15 mouse cellular contexts compared by ENCODE assay signal in the genomic region with DNA sequence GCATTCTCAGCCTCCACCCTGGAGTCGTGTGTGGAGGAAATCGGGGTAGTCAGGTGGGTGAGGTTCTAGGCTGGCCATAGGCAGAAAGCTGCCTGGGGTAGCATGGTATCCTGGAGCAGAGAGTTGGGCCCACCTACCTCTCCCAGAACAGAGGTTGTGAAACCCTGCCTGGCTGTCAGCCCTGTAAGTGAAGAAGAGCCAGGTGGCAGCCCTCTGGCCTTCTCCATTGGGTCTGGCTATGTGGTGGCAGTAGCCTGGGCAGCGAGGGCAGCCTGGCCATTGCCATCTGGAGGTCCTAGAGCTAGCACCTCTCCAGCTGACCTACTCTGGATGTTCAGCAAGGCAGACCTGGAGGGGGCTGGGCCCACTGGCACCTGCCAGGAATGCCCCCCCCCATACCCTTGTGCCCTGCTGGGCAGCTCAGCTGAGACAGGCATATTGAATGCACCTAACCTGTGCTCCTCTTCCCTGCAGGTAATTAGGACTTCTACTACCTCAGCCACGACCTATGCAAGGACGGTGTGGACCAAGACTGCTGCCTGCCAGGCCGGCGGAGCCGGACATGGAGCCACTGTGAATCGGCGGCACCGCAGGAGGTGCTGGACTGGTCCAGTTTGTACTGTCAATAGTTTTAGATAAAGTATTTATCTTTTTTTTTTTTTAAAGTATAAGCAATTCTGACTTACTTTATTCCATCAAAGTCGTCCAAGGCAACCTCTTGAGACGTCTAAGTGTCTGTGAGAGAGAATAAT. TPM values are rescaled to one million over a fixed set of nuclear protein-coding genes. Genes with fewer than 3 reads are reported as not detected.
DNase-seq lines count a peak whose midpoint lies in the region; ATAC-seq and TF ChIP-seq lines count a peak whose summit lies in the region.
"Had no signal": no experiment of that assay in that cellular context is flagged by ENCODE, and none has a peak within 500 bp of the region (broad histone marks: within the 10 kb centered on the region; RNA-seq: fewer than 3 reads in every experiment).

No protein-coding gene starts in this region.

- TF ChIP-seq CTCF in liver, adult 2 months (IDR thresholded peaks at IDR 0.05; ENCODE audit: low read depth, low read length) = no peak
- no peak for TF ChIP-seq CTCF in liver, postnatal 0 days (IDR thresholded peaks at IDR 0.05; ENCODE audit: low read depth)
- TF ChIP-seq CTCF in cerebellum, adult 2 months (IDR thresholded peaks at IDR 0.05; ENCODE audit: borderline replicate concordance, insufficient read depth, low read depth, low read length) = no peak

- H3K27me3 ChIP-seq in forebrain, embryonic 13.5 days = no peaks in the 10 kb centered on the region
- H3K27me3 ChIP-seq in forebrain, embryonic 12.5 days = no peaks in the 10 kb centered on the region
- no peaks in the 10 kb centered on the region for H3K27me3 ChIP-seq in liver, adult 2 months (ENCODE audit: control insufficient read depth, insufficient read depth, low read length)
- no peaks in the 10 kb centered on the region for H3K27me3 ChIP-seq in liver, postnatal 0 days (ENCODE audit: insufficient read depth, low read length)
- no peaks in the 10 kb centered on the region for H3K27me3 ChIP-seq in cerebellum, adult 2 months (ENCODE audit: control insufficient read depth, insufficient read depth, low read length)
- H3K27me3 ChIP-seq in myocyte (ENCODE audit: control insufficient read depth, insufficient read depth, insufficient read length) = no peaks in the 10 kb centered on the region
- H3K27me3 ChIP-seq: neural tube, embryonic 12.5 days had no signal

- peaks cover 3% of the 10 kb centered on the region; the same call in 1 of the 2 replicates for H3K79me2 ChIP-seq in liver, adult 2 months (ENCODE audit: control insufficient read depth, insufficient read depth, low read length)
- H3K79me2 ChIP-seq in myocyte (ENCODE audit: control insufficient read depth, insufficient read depth) = peaks cover 25% of the 10 kb centered on the region

- WGBS in forebrain, embryonic 13.5 days = 92% methylated on average over 13 of the region's 13 CpGs
- WGBS in forebrain, embryonic 12.5 days = 92% methylated on average over 13 of the region's 13 CpGs
- WGBS in liver, adult 2 months = 88% methylated on average over 13 of the region's 13 CpGs
- WGBS in liver, postnatal 0 days (ENCODE audit: insufficient replicate concordance) = 88% methylated on average over 13 of the region's 13 CpGs
- 27% methylated on average over 13 of the region's 13 CpGs for WGBS in cerebellum, adult 2 months

- peaks cover 16% of the 10 kb centered on the region for H3K4me1 ChIP-seq in forebrain, embryonic 13.5 days
- peaks cover 16% of the 10 kb centered on the region for H3K4me1 ChIP-seq in forebrain, embryonic 12.5 days
- peaks cover 7% of the 10 kb centered on the region for H3K4me1 ChIP-seq in liver, adult 2 months (ENCODE audit: control insufficient read depth, insufficient read depth, low read length)
- peaks cover 9% of the 10 kb centered on the region for H3K4me1 ChIP-seq in liver, postnatal 0 days (ENCODE audit: insufficient read depth)
- H3K4me1 ChIP-seq in cerebellum, adult 2 months (ENCODE audit: control insufficient read depth, insufficient read depth, low read length) = peaks cover 52% of the 10 kb centered on the region

- no peak for TF ChIP-seq EP300 in liver, postnatal 0 days (IDR thresholded peaks at IDR 0.05; ENCODE audit: low read depth)

- H3K4me3 ChIP-seq in forebrain, embryonic 13.5 days = no peak overlapping the region
- no peak overlapping the region for H3K4me3 ChIP-seq in forebrain, embryonic 12.5 days (replicated peaks)
- H3K4me3 ChIP-seq in liver, adult 2 months (ENCODE audit: insufficient read depth, low read depth, low read length) = no peak overlapping the region
- no peak overlapping the region for H3K4me3 ChIP-seq in liver, postnatal 0 days (ENCODE audit: low read depth, low read length)
- H3K4me3 ChIP-seq in cerebellum, adult 2 months (replicated peaks; ENCODE audit: insufficient read depth, low read depth, low read length) = no peak overlapping the region
- no peak overlapping the region for H3K4me3 ChIP-seq in myocyte
- H3K4me3 ChIP-seq: neural tube, embryonic 12.5 days had no signal

- DNase-seq in liver, adult 2 months (ENCODE audit: extremely low read depth, low read depth, low spot score) = peak; percentile 53
- no peak for DNase-seq in liver, postnatal 0 days
- peak; percentile 75 to 78 for DNase-seq in cerebellum, adult 2 months
- DNase-seq in kidney, postnatal 10 days = no peak
- DNase-seq in adrenal gland, postnatal 36 days = no peak
- DNase-seq: heart, adult 18-20 months; heart, postnatal 14 days; kidney, adult 9 months; lung, adult 2 months had no signal

- no peak for ATAC-seq in forebrain, embryonic 13.5 days
- no peak for ATAC-seq in forebrain, embryonic 12.5 days (ENCODE audit: low FRiP score)
- no peak for ATAC-seq in liver, postnatal 0 days
- ATAC-seq: midbrain, embryonic 16.5 days had no signal

- H3K27ac ChIP-seq in forebrain, embryonic 13.5 days = no peak overlapping the region
- no peak overlapping the region; the same call in 1 of the 2 replicates for H3K27ac ChIP-seq in forebrain, embryonic 12.5 days
- H3K27ac ChIP-seq in liver, adult 2 months (replicated peaks; ENCODE audit: insufficient read depth, low read depth, low read length) = no peak overlapping the region
- H3K27ac ChIP-seq in liver, postnatal 0 days (ENCODE audit: low read depth) = no peak overlapping the region
- H3K27ac ChIP-seq in cerebellum, adult 2 months (ENCODE audit: insufficient read depth, low read length) = peak overlapping the region; percentile 96
- H3K27ac ChIP-seq: neural tube, embryonic 12.5 days had no signal

- no peak overlapping the region for H3K4me2 ChIP-seq in forebrain, embryonic 13.5 days
- H3K4me2 ChIP-seq in forebrain, embryonic 12.5 days = no peak overlapping the region
- H3K4me2 ChIP-seq in liver, postnatal 0 days (ENCODE audit: low read depth, low read length) = no peak overlapping the region
- no peak overlapping the region for H3K4me2 ChIP-seq in myocyte (ENCODE audit: low read depth)
- H3K4me2 ChIP-seq: neural tube, embryonic 12.5 days had no signal

- H3ac ChIP-seq in myocyte (ENCODE audit: control insufficient read depth, insufficient read length) = no peak overlapping the region

- TF ChIP-seq POLR2A in liver, adult 2 months (IDR thresholded peaks at IDR 0.05; ENCODE audit: extremely low read depth, insufficient read depth, low read length) = no peak
- TF ChIP-seq POLR2A in cerebellum, adult 2 months (IDR thresholded peaks at IDR 0.05; ENCODE audit: borderline replicate concordance, insufficient read depth, low read length) = no peak
- no peak for TF ChIP-seq POLR2A in myocyte (IDR thresholded peaks at IDR 0.05; ENCODE audit: insufficient read length, low read depth)

- peak overlapping the region; percentile 21; the same call in 1 of the 2 replicates for H3K9ac ChIP-seq in forebrain, embryonic 13.5 days
- H3K9ac ChIP-seq in forebrain, embryonic 12.5 days = no peak overlapping the region
- no peak overlapping the region for H3K9ac ChIP-seq in liver, adult 2 months (ENCODE audit: low read depth, low read length)
- no peak overlapping the region for H3K9ac ChIP-seq in liver, postnatal 0 days (replicated peaks)
- H3K9ac ChIP-seq: neural tube, embryonic 12.5 days had no signal

- peaks cover 87% of the 10 kb centered on the region for H3K36me3 ChIP-seq in forebrain, embryonic 13.5 days (ENCODE audit: poor library complexity, severe bottlenecking)
- peaks cover 81% of the 10 kb centered on the region for H3K36me3 ChIP-seq in forebrain, embryonic 12.5 days (replicated peaks)
- H3K36me3 ChIP-seq in liver, adult 2 months (ENCODE audit: control insufficient read depth, insufficient read depth, low read length) = peaks cover 4% of the 10 kb centered on the region; the same call in 1 of the 2 replicates
- H3K36me3 ChIP-seq in liver, postnatal 0 days (replicated peaks; ENCODE audit: insufficient read depth, low read length) = peaks cover 74% of the 10 kb centered on the region
- H3K36me3 ChIP-seq in myocyte (ENCODE audit: control insufficient read depth, insufficient read depth) = peaks cover 16% of the 10 kb centered on the region

- no peaks in the 10 kb centered on the region for H3K9me3 ChIP-seq in forebrain, embryonic 13.5 days (replicated peaks)
- no peaks in the 10 kb centered on the region for H3K9me3 ChIP-seq in forebrain, embryonic 12.5 days
- no peaks in the 10 kb centered on the region for H3K9me3 ChIP-seq in liver, postnatal 0 days (ENCODE audit: low read length)
- H3K9me3 ChIP-seq: neural tube, embryonic 12.5 days had no signal

RNA-seq across cellular contexts. Expression of gene Sf3a2, which starts 4.8 kb away (rescaled TPM):
- polyA plus RNA-seq in forebrain, embryonic 13.5 days (2015; fragmentation: Nextera tagmentation; extraction: Ambion mirVana) = 63.5 and 67.3 TPM in 2 replicates
- 77.1 and 89.4 TPM in 2 replicates for polyA plus RNA-seq in forebrain, embryonic 12.5 days (2016; fragmentation: Nextera tagmentation; extraction: Ambion mirVana)
- total RNA-seq in liver, adult 2 months (2014; rRNA removed) = 6.7 and 8.6 TPM in 2 replicates
- polyA plus RNA-seq in liver, adult 2 months (2012; rRNA removed) = 12.7 and 17.8 TPM in 2 replicates
- 20.9 and 22.2 TPM in 2 replicates for polyA plus RNA-seq in liver, postnatal 0 days (2015; fragmentation: Nextera tagmentation; extraction: Ambion mirVana)
- polyA plus RNA-seq in cerebellum, adult 2 months (2012; rRNA removed) = 52.0 and 66.4 TPM in 2 replicates
- 93.1 TPM for polyA plus RNA-seq in myocyte (2012; fragmentation: generic; extraction: Trizol)
- 10 to 100 TPM; 51.4 to 55.6 TPM for total RNA-seq in adrenal gland, postnatal 36 days (2021)

RNA-seq across cellular contexts. Expression of gene Plekhj1, which starts 5.2 kb away (rescaled TPM):
- polyA plus RNA-seq in forebrain, embryonic 13.5 days (2015; fragmentation: Nextera tagmentation; extraction: Ambion mirVana) = 141 and 151 TPM in 2 replicates
- polyA plus RNA-seq in forebrain, embryonic 12.5 days (2016; fragmentation: Nextera tagmentation; extraction: Ambion mirVana) = 152 and 156 TPM in 2 replicates
- total RNA-seq in liver, adult 2 months (2014; rRNA removed) = 16.0 and 17.4 TPM in 2 replicates
- polyA plus RNA-seq in liver, adult 2 months (2012; rRNA removed) = 29.4 and 42.2 TPM in 2 replicates
- 42.0 and 43.7 TPM in 2 replicates for polyA plus RNA-seq in liver, postnatal 0 days (2015; fragmentation: Nextera tagmentation; extraction: Ambion mirVana)
- 106 and 122 TPM in 2 replicates for polyA plus RNA-seq in cerebellum, adult 2 months (2012; rRNA removed)
- polyA plus RNA-seq in myocyte (2012; fragmentation: generic; extraction: Trizol) = 69.6 TPM
- total RNA-seq in adrenal gland, postnatal 36 days (2021) = 10 to 100 TPM; 84.6 to 86.8 TPM

RNA-seq across cellular contexts. Expression of gene Amh, which starts 11.8 kb away (rescaled TPM):
- polyA plus RNA-seq in forebrain, embryonic 13.5 days (2015; fragmentation: Nextera tagmentation; extraction: Ambion mirVana) = 0.13 TPM in 1 of 2 replicates, not detected in the other
- polyA plus RNA-seq in forebrain, embryonic 12.5 days (2016; fragmentation: Nextera tagmentation; extraction: Ambion mirVana) = 0.15 TPM in 1 of 2 replicates, not detected in the other
- total RNA-seq in liver, adult 2 months (2014; rRNA removed) = 0.13 and 0.18 TPM in 2 replicates
- polyA plus RNA-seq in liver, adult 2 months (2012; rRNA removed) = 0.09 and 0.21 TPM in 2 replicates
- polyA plus RNA-seq in liver, postnatal 0 days (2015; fragmentation: Nextera tagmentation; extraction: Ambion mirVana) = 0.06 TPM in 1 of 2 replicates, not detected in the other
- polyA plus RNA-seq in cerebellum, adult 2 months (2012; rRNA removed) = 3.0 and 4.3 TPM in 2 replicates
- 0.76 TPM for polyA plus RNA-seq in myocyte (2012; fragmentation: generic; extraction: Trizol)
- total RNA-seq in adrenal gland, postnatal 36 days (2021) = under 1 TPM; 0.40 to 0.83 TPM
- polyA plus RNA-seq: embryonic facial prominence, embryonic 11.5 days; midbrain, embryonic 16.5 days; neural tube, embryonic 12.5 days had no signal

RNA-seq across cellular contexts. Expression of gene Jsrp1, which starts 20.1 kb away (rescaled TPM):
- polyA plus RNA-seq in forebrain, embryonic 13.5 days (2015; fragmentation: Nextera tagmentation; extraction: Ambion mirVana) = 0.26 TPM in 1 of 2 replicates, not detected in the other
- 0.27 and 0.36 TPM in 2 replicates for polyA plus RNA-seq in forebrain, embryonic 12.5 days (2016; fragmentation: Nextera tagmentation; extraction: Ambion mirVana)
- total RNA-seq in liver, adult 2 months (2014; rRNA removed) = not detected in 2 replicates
- polyA plus RNA-seq in liver, adult 2 months (2012; rRNA removed) = not detected in 2 replicates
- 1.6 TPM in 1 of 2 replicates, not detected in the other for polyA plus RNA-seq in liver, postnatal 0 days (2015; fragmentation: Nextera tagmentation; extraction: Ambion mirVana)
- 0.27 and 0.38 TPM in 2 replicates for polyA plus RNA-seq in cerebellum, adult 2 months (2012; rRNA removed)
- 343 TPM for polyA plus RNA-seq in myocyte (2012; fragmentation: generic; extraction: Trizol)
- total RNA-seq in adrenal gland, postnatal 36 days (2021) = 1 to 10 TPM; 4.7 to 7.2 TPM
- total RNA-seq: heart, postnatal 14 days had no signal

RNA-seq across cellular contexts. Expression of gene Oaz1, which starts 33.2 kb away (rescaled TPM):
- 1,581 and 1,699 TPM in 2 replicates for polyA plus RNA-seq in forebrain, embryonic 13.5 days (2015; fragmentation: Nextera tagmentation; extraction: Ambion mirVana)
- 1,463 and 1,490 TPM in 2 replicates for polyA plus RNA-seq in forebrain, embryonic 12.5 days (2016; fragmentation: Nextera tagmentation; extraction: Ambion mirVana)
- total RNA-seq in liver, adult 2 months (2014; rRNA removed) = 527 and 614 TPM in 2 replicates
- 1,187 and 1,294 TPM in 2 replicates for polyA plus RNA-seq in liver, adult 2 months (2012; rRNA removed)
- 1,017 and 1,029 TPM in 2 replicates for polyA plus RNA-seq in liver, postnatal 0 days (2015; fragmentation: Nextera tagmentation; extraction: Ambion mirVana)
- polyA plus RNA-seq in cerebellum, adult 2 months (2012; rRNA removed) = 776 and 779 TPM in 2 replicates
- polyA plus RNA-seq in myocyte (2012; fragmentation: generic; extraction: Trizol) = 1,349 TPM
- total RNA-seq in adrenal gland, postnatal 36 days (2021) = 1,000 to 10,000 TPM in 1 of 2 experiments, 100 to 1,000 TPM in 1; 923 to 1,039 TPM

Comparison
In these comparisons a context has a peak if more than half of its experiments do, and no peak if none do; other contexts are left out.
1. DNase-seq: peak in liver, adult 2 months (single experiment) and cerebellum, adult 2 months (2 of 2); none in liver, postnatal 0 days (single experiment), kidney, postnatal 10 days (single experiment) and adrenal gland, postnatal 36 days (0 of 2).